Mouse (Mus musculus) myocyte (in vitro differentiated cells): ENCODE measurements around the gene Gimap3.

Source experiments
- CEBPB ChIP-seq: IDR thresholded peaks from 2 replicates; pipeline ENCODE4 v1.6.1; 2011; ENCODE audit warnings: mild to moderate bottlenecking, moderate library complexity; ENCODE audit not compliant: poor library complexity, insufficient read depth, severe bottlenecking
- MAX ChIP-seq: IDR thresholded peaks from one replicate; pipeline ENCODE4 v1.6.1; 2011; ENCODE audit warnings: low read depth, mild to moderate bottlenecking, control low read depth
- MYOD1 ChIP-seq, 3 experiments: IDR thresholded peaks; one replicate each; pipeline ENCODE4 v1.6.1; 2011; ENCODE audit warnings: control low read depth in 2 of 3, low read depth in 2 of 3, mild to moderate bottlenecking in 2 of 3, moderate library complexity in 1 of 3; ENCODE audit not compliant: insufficient read length in 2 of 3, control insufficient read depth in 1 of 3
- POLR2A ChIP-seq: IDR thresholded peaks from one replicate; pipeline ENCODE4 v1.6.1; 2011; ENCODE audit warnings: low read depth, mild to moderate bottlenecking, control low read depth, moderate library complexity; ENCODE audit not compliant: insufficient read length
- POLR2AphosphoS2 ChIP-seq: IDR thresholded peaks from one replicate; pipeline ENCODE4 v1.6.1; 2011; ENCODE audit warnings: low read depth, control low read depth; ENCODE audit not compliant: insufficient read length

DNA sequence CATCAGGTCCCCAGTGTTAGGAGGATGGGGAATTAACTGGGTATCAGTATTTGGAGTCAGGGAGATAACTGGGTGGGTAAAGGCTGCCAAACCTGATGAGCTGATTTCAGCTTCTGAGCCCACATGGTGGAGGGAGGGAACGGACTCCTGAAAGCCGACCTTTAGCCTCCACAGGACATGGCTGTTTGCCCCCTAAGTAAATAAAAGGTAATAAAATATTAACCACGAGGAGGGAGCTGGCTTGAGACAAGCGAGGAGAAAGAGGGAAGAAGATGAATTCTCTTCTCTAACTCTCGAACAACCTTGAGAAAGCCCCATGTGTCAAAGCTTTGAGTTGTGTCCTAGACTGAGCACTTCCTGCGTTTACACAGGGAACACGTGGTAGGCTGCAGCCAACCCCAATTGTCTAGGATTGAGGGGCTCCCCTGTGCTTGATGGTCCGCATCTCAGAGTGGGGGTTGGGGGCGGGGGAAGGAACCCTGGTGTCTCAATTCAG, 28.9 kb downstream of the Gimap3 start:
- TF ChIP-seq POLR2A = no peak
- no peak for TF ChIP-seq MAX
- TF ChIP-seq MYOD1 (IDR thresholded peaks at IDR 0.05; ENCODE audit: control insufficient read depth in 1 of 3, insufficient read length in 2 of 3, low read depth in 2 of 3) = no peak
- TF ChIP-seq POLR2AphosphoS2 = no peak
- TF ChIP-seq CEBPB = no peak
